Mouse (Mus musculus) liver, embryonic 11.5 days (tissue): ENCODE measurements around the gene Cd19. TPM values are rescaled to one million over a fixed set of nuclear protein-coding genes. Genes with fewer than 3 reads are reported as not detected.

Source experiments
- ATAC-seq: fragments of 200-750 bp; cut with Nextera tagmentation; replicated peaks from 2 replicates; pipeline ENCODE4 v1.8.0; 2017; ENCODE audit warnings: moderate number of reproducible peaks, mild to moderate bottlenecking, moderate TSS enrichment, moderate library complexity; ENCODE audit not compliant: low FRiP score
- DNase-seq: peaks from one replicate; pipeline ENCODE4 v3.0.0-alpha.2; 2017; ENCODE audit warnings: low spot score
- H3K27ac ChIP-seq: fragments of 300-500 bp; sonication (generic); 2 replicates; pipeline ENCODE4 v1.5.1; 2014; ENCODE audit warnings: mild to moderate bottlenecking, low read depth, low read length, control low read depth
- H3K27me3 ChIP-seq: fragments of 300-500 bp; sonication (generic); replicated peaks from 2 replicates; pipeline ENCODE4 v1.6.1; 2014; ENCODE audit warnings: low read length, mixed read lengths; ENCODE audit not compliant: control insufficient read depth, insufficient read depth
- H3K36me3 ChIP-seq: fragments of 300-500 bp; sonication (generic); 2 replicates; pipeline ENCODE4 v1.6.1; 2014; ENCODE audit warnings: mild to moderate bottlenecking, low read length, moderate library complexity, mixed read lengths; ENCODE audit not compliant: control insufficient read depth, insufficient read depth
- H3K4me1 ChIP-seq: fragments of 300-500 bp; sonication (generic); replicated peaks from 2 replicates; pipeline ENCODE4 v1.6.1; 2014; ENCODE audit warnings: low read length, mixed read lengths; ENCODE audit not compliant: control insufficient read depth, insufficient read depth
- H3K4me2 ChIP-seq: fragments of 300-500 bp; sonication (generic); 2 replicates; pipeline ENCODE4 v1.6.1; 2014; ENCODE audit warnings: mild to moderate bottlenecking, control low read depth, moderate library complexity
- H3K4me3 ChIP-seq: fragments of 300-500 bp; sonication (generic); 2 replicates; pipeline ENCODE4 v1.5.1; 2014; ENCODE audit warnings: low read depth, low read length, control low read depth
- H3K9ac ChIP-seq: fragments of 300-500 bp; sonication (generic); 2 replicates; pipeline ENCODE4 v1.6.1; 2014; ENCODE audit warnings: low read depth, low read length, control low read depth
- H3K9me3 ChIP-seq: fragments of 300-500 bp; sonication (generic); 2 replicates; pipeline ENCODE4 v1.6.1; 2016; ENCODE audit warnings: low read length, inconsistent platforms, mixed read lengths; ENCODE audit not compliant: control insufficient read depth
- WGBS: fragments of 180-500 bp; shearing (Covaris S2); extraction: QIAGEN DNeasy Blood & Tissue Kit; methylation state at CpG from one replicate; pipeline ENCODE4 v1.1.7; 2014; 5-methylcytosine and 5-hydroxymethylcytosine counted together
- polyA plus RNA-seq: library from polyadenylated mRNA; unstranded; fragments of >200 nt; fragmentation: Nextera tagmentation; extraction: Ambion mirVana; gene quantifications from 2 replicates; pipeline ENCODE4 v1.2.1, GENCODE M21; 2014

Gene Cd19
- polyA plus RNA-seq = 0.13 TPM in 1 of 2 replicates, not detected in the other

- Histone ChIP-seq H3K36me3 (no peaks in the 10 kb centered on the region), H3K4me2 (no peak within 1 kb of the TSS), H3K9ac (no peak within 1 kb of the TSS), H3K9me3 (no peaks in the 10 kb centered on the region), H3K4me1 (no peaks in the 10 kb centered on the region), H3K27me3 (0 out of 2 replicates have a peak, but pooled peaks cover 3% of the 10 kb centered on the region), H3K27ac (no peak within 1 kb of the TSS), H3K4me3 (no peak within 1 kb of the TSS)
- 91% methylated on average over 6 of the region's 6 CpGs for WGBS
- ATAC-seq = no peak
- no peak for DNase-seq
These were observed at the start of gene Cd19 for GRCm38 (mm10) chr7:126414725-126415124. Gene Cd19 (minus strand): TSS chr7:126414889.

- peaks cover 13% of the 10 kb centered on the region for H3K4me1 ChIP-seq
- H3K4me2 ChIP-seq = no peak overlapping the region
- whole genome bisulfite sequencing = 38% methylated on average over 4 of the region's 4 CpGs
- H3K27ac ChIP-seq = 0 out of 2 replicates have a peak overlapping the region, but pooled peaks have one; percentile 3
- no peak overlapping the region for H3K9ac ChIP-seq
- no peak overlapping the region for H3K4me3 ChIP-seq
- no peak for DNase-seq
- ATAC-seq = no peak
- peaks cover 21% of the 10 kb centered on the region for H3K36me3 ChIP-seq
- no peaks in the 10 kb centered on the region for H3K9me3 ChIP-seq
- no peaks in the 10 kb centered on the region for H3K27me3 ChIP-seq
These were observed 49.4 kb upstream of the Cd19 start for GRCm38 (mm10) chr7:126464121-126464520.

GRCm38 (mm10) chr7:126463547-126463946, 48.9 kb upstream of the Cd19 start:
- Histone ChIP-seq H3K4me2 (no peak overlapping the region), H3K27ac (no peak overlapping the region), H3K27me3 (no peaks in the 10 kb centered on the region), H3K36me3 (peaks cover 16% of the 10 kb centered on the region), H3K4me3 (no peak overlapping the region), H3K9ac (no peak overlapping the region), H3K9me3 (no peaks in the 10 kb centered on the region), H3K4me1 (peaks cover 13% of the 10 kb centered on the region)
- WGBS = 58% methylated on average over 4 of the region's 4 CpGs
- no peak for ATAC-seq
- DNase-seq = no peak

- H3K27me3 ChIP-seq = no peaks in the 10 kb centered on the region
- H3K27ac ChIP-seq = no peak within 1 kb of the TSS; the same call in 1 of the 2 replicates
- ATAC-seq = no peak
- peaks cover 11% of the 10 kb centered on the region for H3K36me3 ChIP-seq
- no peak within 1 kb of the TSS for H3K4me3 ChIP-seq
- H3K4me1 ChIP-seq = peaks cover 13% of the 10 kb centered on the region
- H3K9me3 ChIP-seq = no peaks in the 10 kb centered on the region
- no peak for DNase-seq
- WGBS = 50% methylated on average over 5 of the region's 5 CpGs
- H3K4me2 ChIP-seq = no peak within 1 kb of the TSS
- no peak within 1 kb of the TSS for H3K9ac ChIP-seq
These were observed 48.3 kb upstream of the Cd19 start, which contains the start of gene Atp2a1 for GRCm38 (mm10) chr7:126463004-126463403. Gene Atp2a1 (minus strand): TSS chr7:126463108.

- Histone ChIP-seq H3K9me3 (no peaks in the 10 kb centered on the region), H3K4me3 (no peak overlapping the region), H3K4me2 (no peak overlapping the region), H3K27ac (no peak overlapping the region; the same call in 1 of the 2 replicates), H3K27me3 (no peaks in the 10 kb centered on the region), H3K4me1 (peaks cover 13% of the 10 kb centered on the region), H3K36me3 (no peaks in the 10 kb centered on the region), H3K9ac (no peak overlapping the region)
- no peak for DNase-seq
- ATAC-seq = no peak
- 72% methylated on average over 3 of the region's 3 CpGs for WGBS
These were observed 46.9 kb upstream of the Cd19 start for GRCm38 (mm10) chr7:126461626-126462025.

- Histone ChIP-seq H3K4me3 (no peak overlapping the region), H3K4me2 (no peak overlapping the region), H3K36me3 (no peaks in the 10 kb centered on the region), H3K9ac (no peak overlapping the region), H3K27me3 (no peaks in the 10 kb centered on the region), H3K4me1 (peaks cover 13% of the 10 kb centered on the region), H3K9me3 (no peaks in the 10 kb centered on the region), H3K27ac (no peak overlapping the region)
- DNase-seq (no peak), ATAC-seq (no peak)
- 45% methylated on average over 10 of the region's 10 CpGs for WGBS
These were observed 46.1 kb upstream of the Cd19 start for GRCm38 (mm10) chr7:126460623-126461399.

- no peak overlapping the region for H3K9ac ChIP-seq
- no peaks in the 10 kb centered on the region for H3K27me3 ChIP-seq
- DNase-seq (no peak), ATAC-seq (no peak)
- no peak overlapping the region for H3K27ac ChIP-seq
- no peak overlapping the region for H3K4me2 ChIP-seq
- H3K4me3 ChIP-seq = no peak overlapping the region
- H3K36me3 ChIP-seq = no peaks in the 10 kb centered on the region
- peaks cover 2% of the 10 kb centered on the region for H3K4me1 ChIP-seq
- H3K9me3 ChIP-seq = no peaks in the 10 kb centered on the region
- WGBS = 76% methylated on average over 11 of the region's 11 CpGs
These were observed 44.3 kb upstream of the Cd19 start for GRCm38 (mm10) chr7:126458844-126459618.

- Histone ChIP-seq H3K36me3 (no peaks in the 10 kb centered on the region), H3K27me3 (no peaks in the 10 kb centered on the region), H3K4me2 (no peak overlapping the region), H3K9me3 (no peaks in the 10 kb centered on the region), H3K27ac (no peak overlapping the region), H3K4me1 (no peaks in the 10 kb centered on the region; the same call in 1 of the 2 replicates), H3K4me3 (no peak overlapping the region), H3K9ac (no peak overlapping the region)
- no peak for DNase-seq
- ATAC-seq = no peak
- 77% methylated on average over 5 of the region's 5 CpGs for WGBS
These were observed 43.5 kb upstream of the Cd19 start for GRCm38 (mm10) chr7:126458225-126458624.
